Mouse (Mus musculus) heart, embryonic 13.5 days (tissue): ENCODE measurements around the gene Tgfa. TPM values are rescaled to one million over a fixed set of nuclear protein-coding genes. Genes with fewer than 3 reads are reported as not detected.

Experiments
- ATAC-seq: fragments of 200-750 bp; cut with Nextera tagmentation; 2 replicates; pipeline ENCODE4 v1.8.0; 2017; ENCODE audit warnings: moderate TSS enrichment; ENCODE audit not compliant: insufficient number of reproducible peaks, low FRiP score, low TSS enrichment; ENCODE audit errors: extremely low read depth
- H3K27ac ChIP-seq: fragments of 300-500 bp; sonication (generic); replicated peaks from 2 replicates; pipeline ENCODE4 v1.5.1; 2015; ENCODE audit warnings: moderate library complexity, mild to moderate bottlenecking, inconsistent platforms
- H3K27me3 ChIP-seq: fragments of 300-500 bp; sonication (generic); replicated peaks from 2 replicates; pipeline ENCODE4 v1.6.1; 2015; ENCODE audit warnings: mild to moderate bottlenecking, inconsistent platforms
- H3K36me3 ChIP-seq: fragments of 300-500 bp; sonication (generic); 2 replicates; pipeline ENCODE4 v1.6.1; 2015; ENCODE audit warnings: mild to moderate bottlenecking, inconsistent platforms
- H3K4me1 ChIP-seq: fragments of 300-500 bp; sonication (generic); 2 replicates; pipeline ENCODE4 v1.6.1; 2015; ENCODE audit warnings: inconsistent platforms
- H3K4me2 ChIP-seq: fragments of 300-500 bp; sonication (generic); 2 replicates; pipeline ENCODE4 v1.6.1; 2015; ENCODE audit warnings: inconsistent platforms, mild to moderate bottlenecking, moderate library complexity
- H3K4me3 ChIP-seq: fragments of 300-500 bp; sonication (generic); 2 replicates; pipeline ENCODE4 v1.5.1; 2015; ENCODE audit warnings: moderate library complexity, mild to moderate bottlenecking, inconsistent platforms
- H3K9ac ChIP-seq: fragments of 300-500 bp; sonication (generic); 2 replicates; pipeline ENCODE4 v1.6.1; 2015; ENCODE audit warnings: inconsistent platforms, mild to moderate bottlenecking, moderate library complexity
- H3K9me3 ChIP-seq: fragments of 300-500 bp; sonication (generic); 2 replicates; pipeline ENCODE4 v1.6.1; 2016; ENCODE audit warnings: inconsistent platforms
- WGBS: fragments of 180-500 bp; shearing (Covaris S2); methylation state at CpG from one replicate; pipeline ENCODE4 v1.1.7; 2015; ENCODE audit warnings: mixed read lengths; 5-methylcytosine and 5-hydroxymethylcytosine counted together
- polyA plus RNA-seq: library from polyadenylated mRNA; unstranded; fragments of >200 nt; fragmentation: Nextera tagmentation; extraction: Ambion mirVana; gene quantifications from 2 replicates; pipeline ENCODE4 v1.2.1, GENCODE M21; 2015

Tgfa gene
- polyA plus RNA-seq, 1 experiment from 2014 or later = 3.2 TPM

DNA sequence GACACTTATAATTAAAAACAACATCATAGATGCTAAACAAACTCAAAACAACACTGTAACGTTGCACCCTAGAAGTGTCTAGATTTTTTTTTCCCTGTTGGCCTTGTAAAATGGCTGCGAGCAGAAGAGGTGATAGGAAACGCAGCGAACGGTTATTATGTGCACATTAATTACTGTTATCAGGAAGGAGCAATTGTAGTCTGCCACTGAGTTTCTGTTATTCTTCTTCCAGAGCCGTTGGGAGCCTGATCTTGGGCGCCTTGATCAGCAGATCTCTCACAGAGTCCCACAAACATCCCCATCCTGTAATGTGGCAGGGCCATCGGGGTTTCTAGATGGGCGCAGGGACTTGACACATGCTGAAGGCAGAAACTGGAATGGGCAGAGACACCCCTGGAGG lies 28.6 kb upstream of the Tgfa start:
- no peaks in the 10 kb centered on the region for H3K36me3 ChIP-seq
- H3K27ac ChIP-seq = no peak overlapping the region
- no peaks in the 10 kb centered on the region for H3K9me3 ChIP-seq
- no peaks in the 10 kb centered on the region for H3K4me1 ChIP-seq
- no peak for ATAC-seq
- WGBS = 72% methylated on average over 9 of the region's 9 CpGs
- no peak overlapping the region for H3K4me3 ChIP-seq
- H3K4me2 ChIP-seq = no peak overlapping the region
- no peak overlapping the region for H3K9ac ChIP-seq
- no peaks in the 10 kb centered on the region for H3K27me3 ChIP-seq

DNA sequence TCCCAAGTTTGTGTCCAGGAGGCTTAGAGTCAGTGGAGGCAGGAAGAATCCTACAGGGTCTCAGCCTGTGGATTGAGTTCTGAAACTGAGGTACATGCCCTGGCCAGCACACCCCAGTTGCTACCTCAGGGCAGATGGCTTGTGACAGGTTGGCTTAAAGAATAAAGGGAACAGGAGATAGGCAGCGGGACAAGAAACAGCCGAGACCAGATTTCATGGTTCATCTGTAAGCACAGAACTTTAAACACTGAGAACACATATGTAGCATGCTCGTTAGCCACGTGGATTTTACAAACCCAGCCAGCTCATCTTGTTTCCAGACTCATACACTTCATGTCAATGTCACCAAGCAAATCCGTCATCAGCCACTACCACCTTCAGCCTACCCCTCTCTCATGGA lies 27.2 kb upstream of the Tgfa start:
- Histone ChIP-seq H3K9ac (no peak overlapping the region), H3K9me3 (no peaks in the 10 kb centered on the region), H3K4me2 (no peak overlapping the region), H3K36me3 (no peaks in the 10 kb centered on the region), H3K27ac (no peak overlapping the region), H3K4me1 (no peaks in the 10 kb centered on the region), H3K27me3 (no peaks in the 10 kb centered on the region), H3K4me3 (no peak overlapping the region)
- 56% methylated on average over 5 of the region's 5 CpGs for WGBS
- ATAC-seq = no peak

DNA sequence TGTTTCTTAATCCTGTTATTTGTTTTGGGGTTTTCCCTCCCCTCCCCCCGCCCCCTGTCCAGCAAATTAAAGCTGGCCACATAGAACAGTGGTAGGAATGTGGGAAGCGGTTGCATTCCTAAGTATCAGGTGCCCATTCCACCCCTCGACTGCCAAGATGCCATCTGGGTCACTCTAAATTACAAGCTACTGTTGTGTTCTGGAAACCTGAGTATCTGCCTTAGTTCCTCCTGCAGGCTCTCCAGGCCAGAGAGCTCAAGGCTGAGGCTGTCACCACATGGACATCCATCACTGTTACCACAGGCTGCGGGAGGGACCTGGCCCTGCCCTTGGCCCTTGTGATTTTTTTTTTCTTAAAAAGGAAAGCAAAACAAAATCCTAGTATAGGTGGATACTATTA lies 25.9 kb upstream of the Tgfa start:
- Histone ChIP-seq H3K36me3 (no peaks in the 10 kb centered on the region), H3K9me3 (no peaks in the 10 kb centered on the region), H3K27ac (no peak overlapping the region), H3K4me2 (no peak overlapping the region), H3K27me3 (no peaks in the 10 kb centered on the region), H3K9ac (no peak overlapping the region), H3K4me1 (no peaks in the 10 kb centered on the region), H3K4me3 (no peak overlapping the region)
- 47% methylated on average over 4 of the region's 4 CpGs for WGBS
- ATAC-seq = no peak

DNA sequence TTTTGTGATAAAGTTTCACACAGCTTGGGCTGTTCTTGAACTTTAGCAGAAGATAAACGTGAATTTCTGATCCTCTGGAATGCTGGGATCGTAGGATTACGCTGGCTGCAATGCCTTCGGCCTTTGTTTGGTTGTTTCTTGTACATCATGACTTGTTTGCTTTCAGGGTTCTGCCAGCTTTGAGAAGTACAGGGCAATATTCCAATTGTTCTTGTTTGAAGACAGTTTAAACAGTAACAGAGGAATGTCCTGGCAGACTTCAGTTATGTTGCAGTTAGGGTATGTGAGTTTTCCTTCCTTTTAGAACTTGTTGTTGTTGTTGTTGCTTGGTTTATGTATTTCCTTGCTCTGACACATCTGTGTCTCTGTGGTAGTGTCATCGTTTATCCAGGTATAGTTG lies 18.8 kb upstream of the Tgfa start:
- no peaks in the 10 kb centered on the region for H3K36me3 ChIP-seq
- 64% methylated on average over 5 of the region's 5 CpGs for WGBS
- H3K9ac ChIP-seq = no peak overlapping the region
- H3K9me3 ChIP-seq = no peaks in the 10 kb centered on the region
- no peak for ATAC-seq
- no peaks in the 10 kb centered on the region for H3K27me3 ChIP-seq
- H3K27ac ChIP-seq = no peak overlapping the region
- H3K4me1 ChIP-seq = no peaks in the 10 kb centered on the region
- H3K4me2 ChIP-seq = no peak overlapping the region
- H3K4me3 ChIP-seq = no peak overlapping the region

DNA sequence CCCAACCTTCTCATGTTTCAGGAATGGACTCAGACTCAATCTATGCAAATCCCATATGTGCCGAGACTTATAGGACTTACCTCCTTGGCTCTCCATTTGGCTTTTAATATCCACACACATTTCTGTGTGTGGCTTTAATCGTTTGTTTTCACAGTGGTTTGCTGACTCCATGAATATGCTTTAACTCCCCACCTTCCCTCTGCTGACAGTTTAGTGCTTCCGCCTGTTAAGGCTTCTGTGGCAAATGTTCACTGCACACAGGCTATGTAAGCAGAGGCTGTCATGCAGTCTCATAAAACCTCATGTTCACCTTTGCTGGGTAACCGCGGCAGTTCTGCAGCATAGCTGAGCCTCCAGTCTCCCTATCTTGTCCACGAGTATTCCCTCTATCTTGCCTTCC lies 18.3 kb upstream of the Tgfa start:
- WGBS = 54% methylated on average over 6 of the region's 6 CpGs
- H3K27ac ChIP-seq = no peak overlapping the region
- ATAC-seq = no peak
- no peaks in the 10 kb centered on the region for H3K4me1 ChIP-seq
- no peaks in the 10 kb centered on the region for H3K27me3 ChIP-seq
- no peaks in the 10 kb centered on the region for H3K9me3 ChIP-seq
- no peak overlapping the region for H3K4me2 ChIP-seq
- no peak overlapping the region for H3K4me3 ChIP-seq
- no peaks in the 10 kb centered on the region for H3K36me3 ChIP-seq
- no peak overlapping the region for H3K9ac ChIP-seq

DNA sequence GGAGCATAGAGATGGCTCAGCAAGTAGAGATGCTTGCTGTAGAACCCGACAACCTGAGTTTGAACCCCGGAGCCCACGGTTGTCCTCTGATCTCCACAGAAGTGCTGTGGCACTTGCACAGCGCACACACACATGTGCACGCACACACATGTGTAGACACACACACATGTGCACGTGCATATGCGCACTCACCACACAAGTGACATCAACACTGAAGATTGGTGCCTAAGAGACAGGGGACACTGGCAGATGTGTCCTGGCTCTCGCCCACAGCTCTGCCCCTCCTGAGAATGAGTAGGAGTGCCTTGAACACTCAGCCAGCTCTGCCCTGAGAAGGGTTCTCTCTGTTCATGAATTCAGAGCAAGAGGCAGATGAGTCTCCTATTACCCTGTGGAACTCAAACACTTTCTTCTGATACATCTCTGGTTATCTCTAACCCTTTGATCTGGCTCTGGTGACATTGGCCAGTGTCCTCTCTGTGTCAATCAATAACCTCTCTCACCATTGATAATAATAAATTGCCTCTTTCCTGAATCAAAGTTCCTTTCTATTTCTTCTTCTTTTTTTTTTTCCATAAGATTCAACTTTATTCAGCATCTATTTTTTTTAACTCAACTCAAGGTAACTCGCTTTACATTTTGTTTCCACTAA lies 17.6 kb upstream of the Tgfa start:
- 80% methylated on average over 9 of the region's 9 CpGs for WGBS
- H3K9ac ChIP-seq = no peak overlapping the region
- no peaks in the 10 kb centered on the region for H3K27me3 ChIP-seq
- H3K36me3 ChIP-seq = no peaks in the 10 kb centered on the region
- no peaks in the 10 kb centered on the region for H3K9me3 ChIP-seq
- H3K4me3 ChIP-seq = no peak overlapping the region
- H3K4me2 ChIP-seq = no peak overlapping the region
- no peak for ATAC-seq
- no peaks in the 10 kb centered on the region for H3K4me1 ChIP-seq
- no peak overlapping the region for H3K27ac ChIP-seq

DNA sequence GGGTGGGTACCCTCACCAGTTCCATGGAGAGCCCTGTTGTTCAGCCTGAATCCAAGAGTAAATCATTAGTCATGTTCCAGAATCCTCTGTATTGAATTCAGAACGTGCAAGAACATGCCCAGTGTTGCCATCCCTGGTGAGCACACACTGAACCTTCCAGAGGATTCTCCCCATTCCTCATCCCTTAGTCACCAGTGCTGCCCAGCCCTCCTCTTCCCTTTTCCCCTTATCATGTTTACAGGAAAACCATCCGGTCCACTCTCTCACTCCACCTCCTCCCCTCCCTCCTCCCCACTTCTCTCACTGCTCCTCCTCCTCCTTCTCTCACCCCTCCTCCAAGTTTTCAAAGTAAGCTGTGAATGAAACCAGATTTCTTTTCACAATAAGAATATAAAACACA lies 14.4 kb upstream of the Tgfa start:
- no peak for ATAC-seq
- H3K36me3 ChIP-seq = no peaks in the 10 kb centered on the region
- H3K4me1 ChIP-seq = no peaks in the 10 kb centered on the region
- no peaks in the 10 kb centered on the region for H3K27me3 ChIP-seq
- no peak overlapping the region for H3K27ac ChIP-seq
- no peak overlapping the region for H3K4me2 ChIP-seq
- WGBS = 6% methylated on average over 2 of the region's 2 CpGs
- H3K4me3 ChIP-seq = no peak overlapping the region
- no peak overlapping the region for H3K9ac ChIP-seq
- H3K9me3 ChIP-seq = no peaks in the 10 kb centered on the region

DNA sequence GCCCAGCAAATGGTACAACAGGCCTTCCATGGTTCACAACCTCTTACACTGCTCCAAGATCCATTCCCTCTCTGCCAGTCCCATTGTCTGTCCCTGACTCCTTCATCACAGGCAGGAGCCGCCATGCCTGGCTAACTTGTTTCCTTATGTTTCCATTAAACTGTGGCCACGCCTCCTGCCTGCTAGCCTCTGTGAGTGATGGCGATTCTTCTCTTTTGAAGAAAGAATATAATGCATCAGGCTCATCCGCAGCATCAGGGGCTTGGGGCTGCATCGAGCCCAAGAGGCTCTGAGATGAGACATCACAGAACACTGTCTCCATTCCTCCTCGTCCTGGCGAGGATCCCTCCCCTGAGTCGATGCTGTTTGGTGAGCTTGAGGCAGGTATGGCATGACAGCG lies 13.0 kb upstream of the Tgfa start:
- no peaks in the 10 kb centered on the region for H3K36me3 ChIP-seq
- no peak overlapping the region for H3K27ac ChIP-seq
- H3K4me1 ChIP-seq = no peaks in the 10 kb centered on the region
- no peak for ATAC-seq
- no peak overlapping the region for H3K4me2 ChIP-seq
- WGBS = 71% methylated on average over 9 of the region's 9 CpGs
- no peak overlapping the region for H3K4me3 ChIP-seq
- H3K9me3 ChIP-seq = no peaks in the 10 kb centered on the region
- H3K9ac ChIP-seq = no peak overlapping the region
- no peaks in the 10 kb centered on the region for H3K27me3 ChIP-seq

DNA sequence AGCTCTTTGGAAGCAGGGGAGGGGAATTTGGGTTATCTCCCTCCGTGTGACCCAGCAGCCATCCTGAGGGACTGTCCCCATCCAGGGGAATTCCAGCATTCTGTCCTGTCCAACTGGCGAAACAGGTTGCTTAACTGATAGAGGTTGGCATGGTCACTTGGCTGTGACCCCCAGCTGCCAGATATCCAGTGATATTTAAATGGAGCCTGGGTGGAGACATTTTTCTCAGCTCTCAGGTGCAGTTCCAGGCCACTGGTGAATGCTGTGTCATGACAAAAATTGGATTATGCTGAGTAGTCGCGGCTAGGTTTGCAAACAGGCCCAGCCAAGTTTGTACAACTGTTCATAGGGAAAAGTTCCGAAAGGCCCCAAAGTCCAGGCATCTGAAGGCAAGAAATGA lies 12.4 kb upstream of the Tgfa start:
- no peaks in the 10 kb centered on the region for H3K27me3 ChIP-seq
- no peak overlapping the region for H3K9ac ChIP-seq
- ATAC-seq = no peak
- H3K9me3 ChIP-seq = no peaks in the 10 kb centered on the region
- no peaks in the 10 kb centered on the region for H3K4me1 ChIP-seq
- H3K36me3 ChIP-seq = no peaks in the 10 kb centered on the region
- 79% methylated on average over 5 of the region's 5 CpGs for WGBS
- H3K4me3 ChIP-seq = no peak overlapping the region
- H3K27ac ChIP-seq = no peak overlapping the region
- H3K4me2 ChIP-seq = no peak overlapping the region

DNA sequence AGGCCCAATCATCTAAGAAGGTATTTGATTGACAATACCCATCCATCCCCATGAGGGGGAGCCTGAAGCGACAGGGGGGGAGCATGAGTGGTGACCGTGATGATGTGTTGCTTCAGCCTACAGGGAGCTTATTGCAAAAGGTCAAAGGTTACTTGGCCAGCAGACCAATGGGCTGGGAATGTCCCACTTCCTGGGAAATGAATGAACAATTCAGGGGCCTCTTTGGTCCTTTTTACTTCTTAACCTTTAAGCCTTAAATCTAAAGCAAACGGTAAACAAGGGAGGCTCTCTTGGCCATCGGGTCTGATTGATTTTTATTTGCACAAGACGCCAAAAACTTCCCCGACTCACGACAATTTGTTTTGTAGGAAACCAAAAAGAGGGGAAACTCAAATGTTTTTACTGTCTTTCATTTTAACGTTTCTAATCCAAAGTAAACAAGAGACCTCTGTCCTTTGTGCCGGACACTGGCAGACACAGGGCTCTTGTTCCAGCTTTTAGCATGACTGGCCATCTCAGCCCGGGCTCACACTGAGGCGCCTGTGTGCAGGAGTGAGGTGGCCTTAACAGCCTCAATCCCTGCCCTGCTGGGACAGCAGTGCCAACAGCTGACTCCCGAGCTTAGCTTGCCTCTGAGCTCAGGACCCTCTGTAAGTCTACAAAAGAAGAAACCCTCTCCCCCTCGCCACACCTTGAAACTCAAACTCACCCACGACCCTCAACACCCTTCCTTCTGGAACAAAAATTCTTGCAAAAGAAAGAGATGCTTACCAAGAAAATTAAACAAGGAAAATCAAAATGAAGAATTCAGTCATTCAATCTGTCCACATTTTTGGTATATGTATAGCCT lies 8.7 kb upstream of the Tgfa start:
- no peak overlapping the region for H3K27ac ChIP-seq
- H3K4me2 ChIP-seq = no peak overlapping the region
- no peaks in the 10 kb centered on the region for H3K4me1 ChIP-seq
- H3K9ac ChIP-seq = no peak overlapping the region
- no peaks in the 10 kb centered on the region for H3K36me3 ChIP-seq
- no peaks in the 10 kb centered on the region for H3K9me3 ChIP-seq
- ATAC-seq = no peak
- peaks cover 6% of the 10 kb centered on the region for H3K27me3 ChIP-seq
- 51% methylated on average over 14 of the region's 14 CpGs for WGBS
- H3K4me3 ChIP-seq = no peak overlapping the region

DNA sequence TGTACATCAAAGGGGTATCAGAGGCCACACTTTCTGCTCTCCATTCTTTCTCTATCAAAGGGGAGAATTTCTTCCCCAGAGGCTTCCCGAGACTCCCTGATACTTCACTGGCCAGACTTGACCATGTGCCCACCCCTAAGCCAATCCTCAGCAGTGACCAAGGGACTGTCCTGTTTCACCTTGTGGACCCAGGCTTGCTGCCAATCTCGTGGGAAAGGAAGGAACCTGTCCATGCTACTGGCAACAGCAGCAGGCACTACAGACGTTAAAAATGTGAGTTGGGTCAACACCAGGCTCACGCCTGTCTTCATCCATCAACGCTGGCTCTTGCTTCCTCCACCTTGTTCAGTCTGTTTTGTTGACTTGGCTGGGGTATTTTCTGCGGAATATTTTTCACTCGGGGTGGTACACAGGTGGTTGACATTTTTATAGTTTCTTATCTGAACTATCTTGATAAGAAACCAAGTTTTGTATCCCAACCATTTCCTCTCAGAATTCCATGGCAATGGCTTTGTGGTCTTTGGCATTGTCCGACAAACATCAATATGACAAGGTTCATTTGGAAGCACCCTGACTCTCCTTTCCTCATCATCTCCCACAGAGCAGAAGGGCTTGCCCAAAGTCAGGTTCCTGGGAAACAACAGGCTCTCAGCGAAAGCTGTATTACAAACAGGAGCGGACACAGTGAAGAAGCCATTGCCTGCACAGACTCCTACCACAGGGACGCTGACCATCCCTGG lies 6.1 kb upstream of the Tgfa start:
- Histone ChIP-seq H3K4me1 (0 out of 2 replicates have a peak, but pooled peaks cover under 1% of the 10 kb centered on the region), H3K27me3 (peaks cover 19% of the 10 kb centered on the region), H3K9ac (no peak overlapping the region), H3K36me3 (no peaks in the 10 kb centered on the region), H3K9me3 (no peaks in the 10 kb centered on the region), H3K4me2 (no peak overlapping the region), H3K27ac (no peak overlapping the region), H3K4me3 (no peak overlapping the region)
- ATAC-seq = no peak
- 60% methylated on average over 11 of the region's 11 CpGs for WGBS
